ENCODE assay signal across 11 mouse cellular contexts in genomic region chr17:23742941-23743340, GRCm38 (mm10). TPM values are rescaled to one million over a fixed set of nuclear protein-coding genes. Genes with fewer than 3 reads are reported as not detected.
DNase-seq lines count a peak whose midpoint lies in the region; ATAC-seq and TF ChIP-seq lines count a peak whose summit lies in the region.
"Had no signal": no experiment of that assay in that cellular context is flagged by ENCODE, and none has a peak within 500 bp of the region (broad histone marks: within the 10 kb centered on the region; RNA-seq: fewer than 3 reads in every experiment).

No protein-coding gene starts in this region.

- no peaks in the 10 kb centered on the region for H3K36me3 ChIP-seq in heart, embryonic 15.5 days
- H3K36me3 ChIP-seq in midbrain, embryonic 10.5 days = peaks cover 1% of the 10 kb centered on the region; the same call in 1 of the 2 replicates
- H3K36me3 ChIP-seq in midbrain, embryonic 16.5 days (ENCODE audit: control insufficient read depth, insufficient read depth, low read length) = no peaks in the 10 kb centered on the region
- no peaks in the 10 kb centered on the region for H3K36me3 ChIP-seq in forebrain, embryonic 16.5 days (ENCODE audit: control insufficient read depth, insufficient read depth)
- H3K36me3 ChIP-seq in small intestine, adult 2 months (ENCODE audit: control insufficient read depth, insufficient read depth, low read length) = 0 out of 2 replicates have a peak, but pooled peaks cover under 1% of the 10 kb centered on the region

- intact Hi-C loops in heart, postnatal 14 days (cut with DNase I) = no loop called here

- ATAC-seq in heart, embryonic 15.5 days (replicated peaks; ENCODE audit: insufficient number of reproducible peaks, insufficient read depth, low FRiP score, low read depth) = no peak
- ATAC-seq in midbrain, embryonic 16.5 days = no peak
- ATAC-seq in forebrain, embryonic 16.5 days = no peak
- ATAC-seq in frontal cortex, adult (ENCODE audit: low TSS enrichment) = no peak

- no peak for DNase-seq in heart, postnatal 14 days
- no peak for DNase-seq in midbrain, embryonic 10.5 days (ENCODE audit: low spot score)
- DNase-seq in right cerebral cortex, adult 2 months (ENCODE audit: low spot score in 2 of 2) = no peak
- DNase-seq: cerebellum, postnatal 36 days; heart, postnatal 10 days; left cerebral cortex, postnatal 4 days had no signal

- 56% methylated on average over 12 of the region's 12 CpGs for WGBS in heart, embryonic 15.5 days
- WGBS in midbrain, embryonic 10.5 days = 69% methylated on average over 12 of the region's 12 CpGs
- 65% methylated on average over 12 of the region's 12 CpGs for WGBS in midbrain, embryonic 16.5 days
- 67% methylated on average over 12 of the region's 12 CpGs for WGBS in forebrain, embryonic 16.5 days
- WGBS in small intestine, adult 2 months = 64% methylated on average over 12 of the region's 12 CpGs

- peaks cover 81% of the 10 kb centered on the region for H3K27me3 ChIP-seq in heart, embryonic 15.5 days
- H3K27me3 ChIP-seq in midbrain, embryonic 10.5 days (ENCODE audit: low read depth, poor library complexity, severe bottlenecking) = peaks cover 98% of the 10 kb centered on the region
- peaks cover 45% of the 10 kb centered on the region for H3K27me3 ChIP-seq in midbrain, embryonic 16.5 days (ENCODE audit: control insufficient read depth, insufficient read depth, low read depth, low read length)
- peaks cover 57% of the 10 kb centered on the region for H3K27me3 ChIP-seq in forebrain, embryonic 16.5 days (replicated peaks; ENCODE audit: control insufficient read depth, insufficient read depth, low read length)
- peaks cover 14% of the 10 kb centered on the region; the same call in 1 of the 2 replicates for H3K27me3 ChIP-seq in small intestine, adult 2 months (ENCODE audit: control insufficient read depth, insufficient read depth, low read length)

- H3K9me3 ChIP-seq in heart, embryonic 15.5 days (replicated peaks) = no peaks in the 10 kb centered on the region
- H3K9me3 ChIP-seq in midbrain, embryonic 10.5 days (replicated peaks) = 0 out of 2 replicates have a peak, but pooled peaks cover 2% of the 10 kb centered on the region
- H3K9me3 ChIP-seq in midbrain, embryonic 16.5 days (replicated peaks; ENCODE audit: control insufficient read depth, low read length, poor library complexity, severe bottlenecking) = no peaks in the 10 kb centered on the region
- no peaks in the 10 kb centered on the region for H3K9me3 ChIP-seq in forebrain, embryonic 16.5 days (ENCODE audit: control insufficient read depth, low read length)

- H3K4me1 ChIP-seq in heart, embryonic 15.5 days (replicated peaks) = peaks cover 59% of the 10 kb centered on the region
- H3K4me1 ChIP-seq in midbrain, embryonic 10.5 days = peaks cover 66% of the 10 kb centered on the region
- peaks cover 35% of the 10 kb centered on the region for H3K4me1 ChIP-seq in midbrain, embryonic 16.5 days (ENCODE audit: control insufficient read depth, insufficient read depth, low read length)
- H3K4me1 ChIP-seq in forebrain, embryonic 16.5 days (replicated peaks; ENCODE audit: control insufficient read depth, insufficient read depth, low read length) = peaks cover 42% of the 10 kb centered on the region
- peaks cover 42% of the 10 kb centered on the region for H3K4me1 ChIP-seq in small intestine, adult 2 months (ENCODE audit: control insufficient read depth, insufficient read depth, insufficient read length, low read length)

- H3K27ac ChIP-seq in heart, embryonic 15.5 days = no peak overlapping the region
- no peak overlapping the region for H3K27ac ChIP-seq in midbrain, embryonic 10.5 days (replicated peaks)
- no peak overlapping the region for H3K27ac ChIP-seq in midbrain, embryonic 16.5 days (ENCODE audit: low read length)
- H3K27ac ChIP-seq in forebrain, embryonic 16.5 days (ENCODE audit: low read length) = no peak overlapping the region
- 0 out of 2 replicates have a peak overlapping the region, but pooled peaks have one; percentile 0 for H3K27ac ChIP-seq in small intestine, adult 2 months (ENCODE audit: insufficient read depth, low read depth, low read length)

- peak overlapping the region; percentile 27; the same call in 1 of the 2 replicates for H3K4me3 ChIP-seq in heart, embryonic 15.5 days
- H3K4me3 ChIP-seq in midbrain, embryonic 10.5 days = 0 out of 2 replicates have a peak overlapping the region, but pooled peaks have one; percentile 37
- no peak overlapping the region for H3K4me3 ChIP-seq in midbrain, embryonic 16.5 days (ENCODE audit: low read depth, low read length)
- peak overlapping the region; percentile 35 for H3K4me3 ChIP-seq in forebrain, embryonic 16.5 days (replicated peaks; ENCODE audit: low read length)
- peak overlapping the region; percentile 52 for H3K4me3 ChIP-seq in small intestine, adult 2 months (ENCODE audit: low read depth, low read length)

- no peak for TF ChIP-seq CTCF in small intestine, adult 2 months (IDR thresholded peaks at IDR 0.05; ENCODE audit: extremely low read depth, insufficient read length, insufficient replicate concordance, low read depth, low read length)

- H3K4me2 ChIP-seq in heart, embryonic 15.5 days = no peak overlapping the region; the same call in 1 of the 2 replicates
- H3K4me2 ChIP-seq in midbrain, embryonic 16.5 days (ENCODE audit: low read length) = no peak overlapping the region
- no peak overlapping the region; the same call in 1 of the 2 replicates for H3K4me2 ChIP-seq in forebrain, embryonic 16.5 days (ENCODE audit: low read length)

- no peak for TF ChIP-seq POLR2A in small intestine, adult 2 months (IDR thresholded peaks at IDR 0.05; ENCODE audit: low read depth, low read length)

- no peak overlapping the region for H3K9ac ChIP-seq in heart, embryonic 15.5 days
- no peak overlapping the region for H3K9ac ChIP-seq in midbrain, embryonic 16.5 days (ENCODE audit: low read depth, low read length)
- H3K9ac ChIP-seq in forebrain, embryonic 16.5 days (replicated peaks; ENCODE audit: low read depth, low read length) = no peak overlapping the region

RNA-seq across cellular contexts. Expression of gene Paqr4, which starts 2.3 kb away (rescaled TPM):
- polyA plus RNA-seq in heart, embryonic 15.5 days (2015; fragmentation: Nextera tagmentation; extraction: Ambion mirVana) = 13.5 and 18.7 TPM in 2 replicates
- total RNA-seq in heart, postnatal 14 days (2021) = 10 to 100 TPM; 21.8 to 23.4 TPM
- polyA plus RNA-seq in midbrain, embryonic 10.5 days (2016; fragmentation: Nextera tagmentation; extraction: Ambion mirVana) = 27.6 and 36.2 TPM in 2 replicates
- 70.9 and 75.7 TPM in 2 replicates for polyA plus RNA-seq in midbrain, embryonic 16.5 days (2015; fragmentation: Nextera tagmentation; extraction: Ambion mirVana)
- 40.8 and 45.6 TPM in 2 replicates for polyA plus RNA-seq in forebrain, embryonic 16.5 days (2015; fragmentation: Nextera tagmentation; extraction: Ambion mirVana)
- polyA plus RNA-seq in small intestine, adult 2 months (2012; rRNA removed) = 112 and 152 TPM in 2 replicates

RNA-seq across cellular contexts. Expression of gene Kremen2, which starts 2.7 kb away (rescaled TPM):
- polyA plus RNA-seq in heart, embryonic 15.5 days (2015; fragmentation: Nextera tagmentation; extraction: Ambion mirVana) = 0.28 and 3.3 TPM in 2 replicates
- total RNA-seq in heart, postnatal 14 days (2021) = not detected
- polyA plus RNA-seq in midbrain, embryonic 10.5 days (2016; fragmentation: Nextera tagmentation; extraction: Ambion mirVana) = 1.7 and 2.3 TPM in 2 replicates
- 1.6 and 1.8 TPM in 2 replicates for polyA plus RNA-seq in midbrain, embryonic 16.5 days (2015; fragmentation: Nextera tagmentation; extraction: Ambion mirVana)
- 0.41 and 1.0 TPM in 2 replicates for polyA plus RNA-seq in forebrain, embryonic 16.5 days (2015; fragmentation: Nextera tagmentation; extraction: Ambion mirVana)
- 1.5 and 2.9 TPM in 2 replicates for polyA plus RNA-seq in small intestine, adult 2 months (2012; rRNA removed)
- total RNA-seq: heart, postnatal 10 days had no signal

RNA-seq across cellular contexts. Expression of gene Pkmyt1, which starts 16.8 kb away (rescaled TPM):
- 22.4 and 37.6 TPM in 2 replicates for polyA plus RNA-seq in heart, embryonic 15.5 days (2015; fragmentation: Nextera tagmentation; extraction: Ambion mirVana)
- 1 to 10 TPM; 3.1 to 3.6 TPM for total RNA-seq in heart, postnatal 14 days (2021)
- polyA plus RNA-seq in midbrain, embryonic 10.5 days (2016; fragmentation: Nextera tagmentation; extraction: Ambion mirVana) = 58.5 and 59.7 TPM in 2 replicates
- 17.9 and 19.7 TPM in 2 replicates for polyA plus RNA-seq in midbrain, embryonic 16.5 days (2015; fragmentation: Nextera tagmentation; extraction: Ambion mirVana)
- polyA plus RNA-seq in forebrain, embryonic 16.5 days (2015; fragmentation: Nextera tagmentation; extraction: Ambion mirVana) = 22.3 and 25.0 TPM in 2 replicates
- polyA plus RNA-seq in small intestine, adult 2 months (2012; rRNA removed) = 25.0 and 42.3 TPM in 2 replicates

RNA-seq across cellular contexts. Expression of gene 1520401A03Rik, which starts 20.4 kb away (rescaled TPM):
- not detected in 2 replicates for polyA plus RNA-seq in heart, embryonic 15.5 days (2015; fragmentation: Nextera tagmentation; extraction: Ambion mirVana)
- not detected for total RNA-seq in heart, postnatal 14 days (2021)
- polyA plus RNA-seq in midbrain, embryonic 10.5 days (2016; fragmentation: Nextera tagmentation; extraction: Ambion mirVana) = not detected in 2 replicates
- 0.07 and 0.19 TPM in 2 replicates for polyA plus RNA-seq in midbrain, embryonic 16.5 days (2015; fragmentation: Nextera tagmentation; extraction: Ambion mirVana)
- polyA plus RNA-seq in forebrain, embryonic 16.5 days (2015; fragmentation: Nextera tagmentation; extraction: Ambion mirVana) = not detected in 2 replicates
- polyA plus RNA-seq in small intestine, adult 2 months (2012; rRNA removed) = not detected in 2 replicates
- total RNA-seq: heart, postnatal 10 days had no signal

RNA-seq across cellular contexts. Expression of gene Flywch1, which starts 28.5 kb away (rescaled TPM):
- 36.5 and 47.5 TPM in 2 replicates for polyA plus RNA-seq in heart, embryonic 15.5 days (2015; fragmentation: Nextera tagmentation; extraction: Ambion mirVana)
- total RNA-seq in heart, postnatal 14 days (2021) = 10 to 100 TPM; 30.2 to 30.8 TPM
- 187 and 202 TPM in 2 replicates for polyA plus RNA-seq in midbrain, embryonic 10.5 days (2016; fragmentation: Nextera tagmentation; extraction: Ambion mirVana)
- polyA plus RNA-seq in midbrain, embryonic 16.5 days (2015; fragmentation: Nextera tagmentation; extraction: Ambion mirVana) = 205 and 220 TPM in 2 replicates
- polyA plus RNA-seq in forebrain, embryonic 16.5 days (2015; fragmentation: Nextera tagmentation; extraction: Ambion mirVana) = 151 and 156 TPM in 2 replicates
- polyA plus RNA-seq in small intestine, adult 2 months (2012; rRNA removed) = 16.5 and 34.1 TPM in 2 replicates
